Mouse (Mus musculus) heart, postnatal 0 days (tissue): ENCODE measurements around the gene Phf2. TPM values are rescaled to one million over a fixed set of nuclear protein-coding genes. Genes with fewer than 3 reads are reported as not detected.

Experiments
- ATAC-seq: fragments of 200-750 bp; cut with Nextera tagmentation; 2 replicates; pipeline ENCODE4 v1.8.0; 2017; ENCODE audit warnings: low read depth, moderate number of reproducible peaks, moderate library complexity; ENCODE audit not compliant: insufficient read depth
- DNase-seq: peaks from one replicate; pipeline ENCODE4 v3.0.0-alpha.2; 2016; ENCODE audit warnings: low spot score
- H3K27ac ChIP-seq: fragments of 300-500 bp; sonication (generic); 2 replicates; pipeline ENCODE4 v1.5.1; 2014; ENCODE audit warnings: low read depth, mild to moderate bottlenecking
- H3K27me3 ChIP-seq: fragments of 300-500 bp; sonication (generic); 2 replicates; pipeline ENCODE4 v1.6.1; 2014; ENCODE audit warnings: low read length, mixed read lengths; ENCODE audit not compliant: control insufficient read depth, insufficient read depth
- H3K36me3 ChIP-seq: fragments of 300-500 bp; sonication (generic); replicated peaks from 2 replicates; pipeline ENCODE4 v1.6.1; 2014; ENCODE audit warnings: low read length, mixed read lengths; ENCODE audit not compliant: control insufficient read depth, insufficient read depth
- H3K4me1 ChIP-seq: fragments of 300-500 bp; sonication (generic); 2 replicates; pipeline ENCODE4 v1.6.1; 2014; ENCODE audit warnings: antibody characterized with exemption; ENCODE audit not compliant: control insufficient read depth, insufficient read depth
- H3K4me2 ChIP-seq: fragments of 300-500 bp; sonication (generic); 2 replicates; pipeline ENCODE4 v1.6.1; 2014; ENCODE audit warnings: low read depth, mild to moderate bottlenecking, low read length, moderate library complexity
- H3K4me3 ChIP-seq: fragments of 300-500 bp; sonication (generic); 2 replicates; pipeline ENCODE4 v1.5.1; 2014; ENCODE audit warnings: low read depth, low read length
- H3K9ac ChIP-seq: fragments of 300-500 bp; sonication (generic); replicated peaks from 2 replicates; pipeline ENCODE4 v1.6.1; 2014; ENCODE audit warnings: low read depth, low read length, mixed read lengths
- H3K9me3 ChIP-seq: fragments of 300-500 bp; sonication (generic); replicated peaks from 2 replicates; pipeline ENCODE4 v1.6.1; 2016; ENCODE audit warnings: low read length; ENCODE audit not compliant: control insufficient read depth
- CTCF ChIP-seq: IDR thresholded peaks from 2 replicates; pipeline ENCODE4 v1.5.1; 2016; ENCODE audit warnings: antibody characterized with exemption, control low read depth, low read depth
- EP300 ChIP-seq: IDR thresholded peaks from 2 replicates; pipeline ENCODE4 v1.6.1; 2016; ENCODE audit warnings: antibody characterized with exemption, low read depth
- WGBS: fragments of 180-500 bp; shearing (Covaris S2); extraction: QIAGEN DNeasy Blood & Tissue Kit; methylation state at CpG from one replicate; pipeline ENCODE4 v1.1.7; 2014; 5-methylcytosine and 5-hydroxymethylcytosine counted together
- polyA plus RNA-seq: library from polyadenylated mRNA; unstranded; fragments of >200 nt; fragmentation: Nextera tagmentation; extraction: Ambion mirVana; gene quantifications from 2 replicates; pipeline ENCODE4 v1.2.1, GENCODE M21; 2015
- total RNA-seq: library from RNA; depleted of rRNA; stranded (reverse); fragments of >200 nt; gene quantifications from 2 replicates; pipeline ENCODE4 v1.2.3, GENCODE M21; 2014; ENCODE audit warnings: low replicate concordance; rRNA removed

Phf2 gene
- total and polyA plus RNA-seq, 2 experiments from 2014 or later: 2.6 to 12.7 TPM

GRCm38 (mm10) chr13:48774506-48774905 lies 96.4 kb downstream of the Phf2 start:
- no peak overlapping the region for H3K27ac ChIP-seq
- H3K9ac ChIP-seq: no peak overlapping the region
- no peaks in the 10 kb centered on the region for H3K36me3 ChIP-seq
- DNase-seq (peak; percentile 32), ATAC-seq (no peak; the same call in 1 of the 2 replicates)
- no peak overlapping the region for H3K4me3 ChIP-seq
- no peak for TF ChIP-seq CTCF
- no peak for TF ChIP-seq EP300
- 35% methylated on average over 7 of the region's 7 CpGs for WGBS
- H3K9me3 ChIP-seq: no peaks in the 10 kb centered on the region
- H3K4me1 ChIP-seq: no peaks in the 10 kb centered on the region
- no peaks in the 10 kb centered on the region for H3K27me3 ChIP-seq
- H3K4me2 ChIP-seq: no peak overlapping the region

- DNase-seq (no peak), ATAC-seq (no peak)
- Histone ChIP-seq H3K4me1 (no peaks in the 10 kb centered on the region), H3K27me3 (no peaks in the 10 kb centered on the region), H3K36me3 (no peaks in the 10 kb centered on the region), H3K4me3 (no peak overlapping the region), H3K9me3 (no peaks in the 10 kb centered on the region), H3K9ac (no peak overlapping the region), H3K4me2 (no peak overlapping the region), H3K27ac (no peak overlapping the region)
- WGBS: 77% methylated on average over 11 of the region's 11 CpGs
- TF ChIP-seq CTCF (no peak), EP300 (no peak)
These were observed 102.8 kb downstream of the Phf2 start for GRCm38 (mm10) chr13:48768109-48768508.

GRCm38 (mm10) chr13:48763701-48764245 lies 107.1 kb downstream of the Phf2 start:
- H3K4me2 ChIP-seq: no peak overlapping the region
- no peak for DNase-seq
- H3K27ac ChIP-seq: no peak overlapping the region
- H3K9me3 ChIP-seq: no peaks in the 10 kb centered on the region
- TF ChIP-seq EP300: no peak
- no peak for TF ChIP-seq CTCF
- ATAC-seq: no peak
- H3K27me3 ChIP-seq: no peaks in the 10 kb centered on the region
- no peak overlapping the region for H3K9ac ChIP-seq
- no peaks in the 10 kb centered on the region for H3K36me3 ChIP-seq
- H3K4me3 ChIP-seq: no peak overlapping the region
- 56% methylated on average over 11 of the region's 11 CpGs for WGBS
- no peaks in the 10 kb centered on the region for H3K4me1 ChIP-seq

- Histone ChIP-seq H3K27ac (no peak overlapping the region), H3K27me3 (no peaks in the 10 kb centered on the region), H3K9ac (no peak overlapping the region), H3K4me1 (no peaks in the 10 kb centered on the region), H3K4me2 (no peak overlapping the region), H3K9me3 (no peaks in the 10 kb centered on the region), H3K36me3 (no peaks in the 10 kb centered on the region), H3K4me3 (no peak overlapping the region)
- TF ChIP-seq EP300 (no peak), CTCF (no peak)
- DNase-seq: no peak
- 86% methylated on average over 8 of the region's 8 CpGs for WGBS
- ATAC-seq: no peak
These were observed 110.0 kb downstream of the Phf2 start for GRCm38 (mm10) chr13:48760855-48761436.

GRCm38 (mm10) chr13:48756769-48757168 lies 114.2 kb downstream of the Phf2 start:
- no peaks in the 10 kb centered on the region for H3K9me3 ChIP-seq

More at GRCm38 (mm10) chr13:48756769-48757168, 114.2 kb downstream of the Phf2 start:
- no peak overlapping the region for H3K27ac ChIP-seq
- ATAC-seq: no peak
- no peaks in the 10 kb centered on the region for H3K4me1 ChIP-seq
- DNase-seq: no peak
- no peak overlapping the region for H3K4me2 ChIP-seq
- WGBS: 54% methylated on average over 15 of the region's 15 CpGs
- H3K4me3 ChIP-seq: no peak overlapping the region
- H3K36me3 ChIP-seq: no peaks in the 10 kb centered on the region
- TF ChIP-seq EP300: no peak
- no peak for TF ChIP-seq CTCF
- no peak overlapping the region for H3K9ac ChIP-seq
- H3K27me3 ChIP-seq: no peaks in the 10 kb centered on the region

Other genes starting within 250 kb of the Phf2 start
- 5.6 and 5.7 TPM in 2 replicates for gene Ptpdc1, start 245.5 kb downstream of the Phf2 start, total RNA-seq
- gene Ptpdc1, start 245.5 kb downstream of the Phf2 start, polyA plus RNA-seq: 3.1 and 3.5 TPM in 2 replicates
- gene Barx1, start 208.1 kb downstream of the Phf2 start, total RNA-seq: not detected in 2 replicates
- gene Barx1, start 208.1 kb downstream of the Phf2 start, polyA plus RNA-seq: 0.08 TPM in 1 of 2 replicates, not detected in the other
- gene Fam120a, start 96.9 kb upstream of the Phf2 start, total RNA-seq: 110 and 112 TPM in 2 replicates
- 13.4 and 13.9 TPM in 2 replicates for gene Fam120a, start 96.9 kb upstream of the Phf2 start, polyA plus RNA-seq